Mouse (Mus musculus): ENCODE results near the gene Vrk2. TPM values are rescaled to one million over a fixed set of nuclear protein-coding genes. Genes with fewer than 3 reads are reported as not detected.
A peak's percentile ranks its signal among the peaks of the same experiment; 100 is the strongest.

Gene Vrk2
- total and polyA plus RNA-seq, 3 experiments, result 26.1 to 64.5 (median 43.1) TPM

DNA sequence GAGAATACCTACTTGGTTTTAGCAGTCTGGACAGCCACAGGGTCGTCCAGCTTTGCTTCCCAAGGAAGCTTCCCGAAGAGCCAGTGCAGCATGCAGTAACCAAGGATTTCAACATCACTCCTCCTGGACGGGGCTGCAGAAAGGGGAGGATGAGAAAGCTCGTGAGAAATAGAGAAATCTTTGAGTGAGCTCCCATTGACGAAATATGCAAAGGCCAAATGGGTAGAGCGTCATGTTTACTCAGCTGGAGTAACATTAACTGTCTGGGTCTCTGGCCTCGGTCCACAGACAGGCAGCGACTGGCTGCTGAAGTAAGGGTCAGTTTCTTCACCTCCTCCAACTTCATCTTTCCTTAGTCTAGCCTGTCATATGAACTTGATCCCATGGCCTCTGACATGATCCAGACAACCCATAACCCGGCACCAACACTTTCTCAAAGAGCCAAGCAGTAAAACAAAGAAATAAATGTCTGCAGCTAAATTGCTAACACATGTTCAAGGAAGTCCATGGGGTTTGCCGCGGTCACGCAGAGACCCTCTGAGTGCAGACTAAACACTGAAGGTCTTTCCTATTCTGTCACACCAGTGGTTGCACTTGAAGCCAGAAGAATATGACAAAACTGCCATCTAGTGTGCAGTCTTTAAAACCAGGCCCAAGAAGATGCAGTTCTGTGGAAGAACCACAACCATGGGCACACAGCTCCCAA is 103.9 kb downstream of the Vrk2 start:
- H3K27me3 ChIP-seq (ENCODE audit: insufficient read depth, low read length), result no peaks in the 10 kb centered on the region
- no peaks in the 10 kb centered on the region for H3K9me3 ChIP-seq (replicated peaks)
- peaks cover 48% of the 10 kb centered on the region for H3K36me3 ChIP-seq (replicated peaks)
- DNase-seq (ENCODE audit: low spot score), result no peak
- TF ChIP-seq CTCF (IDR thresholded peaks at IDR 0.05; ENCODE audit: low read depth, low read length) (no peak), TAL1 (conservative IDR thresholded peaks at IDR 0.05; ENCODE audit: low read depth, low read length) (no peak), GATA2 (IDR thresholded peaks at IDR 0.05; ENCODE audit: borderline replicate concordance, low read depth, low read length) (no peak), GATA1 (IDR thresholded peaks at IDR 0.05; ENCODE audit: borderline replicate concordance, low read length) (no peak), POLR2AphosphoS5 (IDR thresholded peaks at IDR 0.05; ENCODE audit: insufficient replicate concordance, low read depth, low read length) (no peak)
- H3K4me1 ChIP-seq (ENCODE audit: insufficient read depth, low read depth, low read length), result no peaks in the 10 kb centered on the region
- H3K4me3 ChIP-seq (ENCODE audit: low read depth, low read length), result no peak overlapping the region
- ATAC-seq (ENCODE audit: extremely low read depth, insufficient number of reproducible peaks, low FRiP score, poor library complexity, severe bottlenecking), result no peak; the same call in 1 of the 2 replicates

DNA sequence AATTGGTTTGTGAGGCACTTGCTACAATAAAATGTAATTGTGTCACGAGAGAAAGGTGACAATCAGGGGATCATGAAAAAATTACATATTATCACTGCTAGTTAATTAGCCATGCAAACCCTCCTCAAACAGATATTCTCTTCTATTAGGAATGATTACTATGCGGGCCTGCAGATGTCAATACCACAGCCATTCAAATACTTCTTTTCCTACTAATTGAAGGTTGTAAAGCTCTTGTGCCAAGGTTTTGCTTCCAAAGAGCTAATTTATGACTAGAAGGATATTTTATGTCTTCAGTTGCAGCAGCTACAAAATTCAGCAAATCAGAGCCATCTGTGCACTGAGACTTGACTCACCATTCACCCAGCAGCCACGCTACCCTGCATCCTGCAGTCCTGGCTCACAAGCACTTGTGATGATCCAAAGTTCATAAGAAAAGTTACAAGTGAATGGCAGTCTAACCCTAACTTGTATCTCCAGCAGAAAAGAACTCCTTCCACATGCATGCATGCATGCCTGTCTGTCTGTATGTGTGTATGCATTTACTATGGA is 112.0 kb downstream of the Vrk2 start:
- Histone ChIP-seq H3K4me1 (ENCODE audit: insufficient read depth, low read depth, low read length) (no peaks in the 10 kb centered on the region), H3K27me3 (ENCODE audit: insufficient read depth, low read length) (no peaks in the 10 kb centered on the region), H3K9me3 (replicated peaks) (no peaks in the 10 kb centered on the region), H3K4me3 (ENCODE audit: low read depth, low read length) (no peak overlapping the region), H3K36me3 (replicated peaks) (peaks cover 54% of the 10 kb centered on the region)
- no peak for TF ChIP-seq GATA1 (IDR thresholded peaks at IDR 0.05; ENCODE audit: borderline replicate concordance, low read length)
- no peak for TF ChIP-seq POLR2AphosphoS5 (IDR thresholded peaks at IDR 0.05; ENCODE audit: insufficient replicate concordance, low read depth, low read length)
- TF ChIP-seq GATA2 (IDR thresholded peaks at IDR 0.05; ENCODE audit: borderline replicate concordance, low read depth, low read length), result no peak
- no peak for ATAC-seq (ENCODE audit: extremely low read depth, insufficient number of reproducible peaks, low FRiP score, poor library complexity, severe bottlenecking)
- no peak for DNase-seq (ENCODE audit: low spot score)

DNA sequence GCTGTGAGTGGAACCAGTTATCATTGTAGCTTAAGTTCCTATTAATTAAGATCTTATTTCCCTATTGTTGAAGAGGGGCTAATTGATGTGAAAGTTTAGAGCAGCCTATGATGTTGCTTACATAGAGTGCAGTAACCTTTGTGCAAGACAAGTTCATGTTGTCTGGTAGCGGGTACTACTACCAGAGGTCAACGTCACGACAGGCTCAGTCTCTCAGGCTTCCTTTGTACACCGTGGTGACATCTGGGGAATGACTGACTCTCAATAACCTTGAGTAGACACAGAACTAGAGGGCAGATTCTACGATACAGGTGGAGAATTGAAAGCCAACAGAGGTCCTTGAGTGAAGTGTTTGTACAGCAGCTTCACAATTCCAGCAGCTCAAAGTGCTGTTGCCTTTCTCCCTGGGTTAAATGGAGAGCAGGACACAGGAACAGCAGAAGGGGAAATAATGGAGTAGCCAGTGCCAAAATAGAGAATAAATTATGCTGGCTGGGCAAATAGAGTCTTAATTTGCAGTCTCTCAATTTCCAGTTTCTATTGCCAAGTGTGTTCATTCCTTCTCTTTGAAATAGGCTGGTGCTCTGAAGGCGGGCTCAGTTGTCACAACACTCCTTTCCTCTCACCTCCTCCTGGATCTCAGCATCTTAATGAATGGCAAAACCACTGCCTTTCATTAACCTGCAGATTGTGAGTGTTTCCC is 116.6 kb downstream of the Vrk2 start:
- TF ChIP-seq GATA1 (IDR thresholded peaks at IDR 0.05; ENCODE audit: borderline replicate concordance, low read length) (no peak), GATA2 (IDR thresholded peaks at IDR 0.05; ENCODE audit: borderline replicate concordance, low read depth, low read length) (no peak), CTCF (IDR thresholded peaks at IDR 0.05; ENCODE audit: low read depth, low read length) (no peak), TAL1 (conservative IDR thresholded peaks at IDR 0.05; ENCODE audit: low read depth, low read length) (no peak)
- H3K36me3 ChIP-seq (replicated peaks), result peaks cover 67% of the 10 kb centered on the region

DNA sequence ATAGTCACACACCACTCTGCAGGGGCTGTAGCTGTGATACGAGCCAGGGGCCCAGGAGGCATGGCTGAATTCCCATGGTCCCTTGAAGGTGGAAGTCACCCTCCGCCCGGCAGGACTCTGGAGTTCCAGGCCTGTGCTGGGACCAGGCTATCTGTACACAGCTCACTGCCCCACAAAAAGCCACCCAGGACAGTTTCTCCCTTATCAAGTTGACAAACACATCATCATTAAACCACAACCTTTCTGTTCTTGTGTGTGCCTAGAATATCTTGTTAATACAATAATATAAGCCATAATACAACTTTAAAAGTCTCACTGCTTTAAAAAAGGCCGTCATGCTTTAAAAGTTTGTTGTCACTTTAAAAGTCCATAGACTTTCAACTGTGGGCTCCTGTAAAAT is 139.7 kb downstream of the Vrk2 start:
- peak overlapping the region; percentile 48; the same call in 1 of the 2 replicates for H3K4me3 ChIP-seq (ENCODE audit: low read depth, low read length)
- DNase-seq (ENCODE audit: low spot score) (no peak), ATAC-seq (ENCODE audit: extremely low read depth, insufficient number of reproducible peaks, low FRiP score, poor library complexity, severe bottlenecking) (peak; percentile 45)
- H3K27me3 ChIP-seq (ENCODE audit: insufficient read depth, low read length), result no peaks in the 10 kb centered on the region
- 0 out of 2 replicates have a peak, but pooled peaks have one; percentile 23 for TF ChIP-seq TAL1 (conservative IDR thresholded peaks at IDR 0.05; ENCODE audit: low read depth, low read length)
- no peak for TF ChIP-seq POLR2AphosphoS5 (IDR thresholded peaks at IDR 0.05; ENCODE audit: insufficient replicate concordance, low read depth, low read length)
- TF ChIP-seq GATA1 (IDR thresholded peaks at IDR 0.05; ENCODE audit: borderline replicate concordance, low read length), result no peak
- TF ChIP-seq CTCF (IDR thresholded peaks at IDR 0.05; ENCODE audit: low read depth, low read length), result no peak
- no peak for TF ChIP-seq GATA2 (IDR thresholded peaks at IDR 0.05; ENCODE audit: borderline replicate concordance, low read depth, low read length)
- peaks cover 45% of the 10 kb centered on the region for H3K4me1 ChIP-seq (ENCODE audit: insufficient read depth, low read depth, low read length)
- peaks cover 29% of the 10 kb centered on the region for H3K36me3 ChIP-seq (replicated peaks)
- no peaks in the 10 kb centered on the region for H3K9me3 ChIP-seq (replicated peaks)

More for the DNA sequence above, 116.6 kb downstream of the Vrk2 start:
- Histone ChIP-seq H3K4me3 (ENCODE audit: low read depth, low read length) (no peak overlapping the region), H3K9me3 (replicated peaks) (no peaks in the 10 kb centered on the region), H3K27me3 (ENCODE audit: insufficient read depth, low read length) (no peaks in the 10 kb centered on the region), H3K4me1 (ENCODE audit: insufficient read depth, low read depth, low read length) (no peaks in the 10 kb centered on the region)
- no peak for ATAC-seq (ENCODE audit: extremely low read depth, insufficient number of reproducible peaks, low FRiP score, poor library complexity, severe bottlenecking)
- no peak for DNase-seq (ENCODE audit: low spot score)

DNA sequence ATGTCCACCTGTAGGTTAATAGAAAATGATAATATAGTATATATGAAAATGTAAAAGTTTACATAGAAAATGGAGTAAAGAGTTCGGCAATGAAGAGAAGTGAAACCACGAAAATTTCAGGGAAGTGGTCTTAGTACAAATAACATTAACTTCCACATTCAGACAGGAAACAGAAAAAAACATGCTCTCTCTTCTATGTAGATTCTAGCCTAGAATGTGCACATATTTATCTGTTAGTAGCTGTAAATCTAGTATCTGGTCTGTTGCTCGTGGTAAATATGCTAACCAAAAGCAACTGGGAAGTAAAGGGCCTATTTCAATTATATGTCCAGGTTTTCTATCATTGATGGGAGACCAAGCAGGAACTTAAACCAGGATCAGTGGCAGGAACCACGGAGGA is 141.1 kb downstream of the Vrk2 start:
- no peak for ATAC-seq (ENCODE audit: extremely low read depth, insufficient number of reproducible peaks, low FRiP score, poor library complexity, severe bottlenecking)
- no peak overlapping the region; the same call in 1 of the 2 replicates for H3K4me3 ChIP-seq (ENCODE audit: low read depth, low read length)
- TF ChIP-seq TAL1 (conservative IDR thresholded peaks at IDR 0.05; ENCODE audit: low read depth, low read length), result no peak
- TF ChIP-seq CTCF (IDR thresholded peaks at IDR 0.05; ENCODE audit: low read depth, low read length), result no peak
- no peak for TF ChIP-seq GATA1 (IDR thresholded peaks at IDR 0.05; ENCODE audit: borderline replicate concordance, low read length)
- TF ChIP-seq GATA2 (IDR thresholded peaks at IDR 0.05; ENCODE audit: borderline replicate concordance, low read depth, low read length), result no peak
- no peak for TF ChIP-seq POLR2AphosphoS5 (IDR thresholded peaks at IDR 0.05; ENCODE audit: insufficient replicate concordance, low read depth, low read length)

DNA sequence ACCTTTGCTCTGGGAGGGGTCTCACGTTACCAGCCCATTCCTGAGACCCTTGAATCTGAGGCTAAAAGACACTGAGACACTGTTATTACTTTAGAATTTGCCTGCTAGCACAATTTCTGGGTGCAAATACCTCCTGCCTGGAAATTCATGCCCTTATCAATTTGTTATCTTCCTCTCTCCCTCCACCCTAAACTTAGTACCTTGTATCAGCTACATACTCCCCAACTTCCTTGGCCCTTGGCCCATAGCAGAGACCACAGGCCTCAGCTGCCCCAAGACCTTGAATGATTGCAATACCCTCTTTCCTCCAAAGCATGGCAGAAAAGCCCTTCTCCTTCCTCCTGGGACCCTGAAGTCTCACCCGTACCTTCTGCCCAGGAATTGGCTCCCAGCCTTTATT is 142.6 kb downstream of the Vrk2 start:
- H3K36me3 ChIP-seq (replicated peaks), result peaks cover 36% of the 10 kb centered on the region
- no peaks in the 10 kb centered on the region for H3K9me3 ChIP-seq (replicated peaks)
- ATAC-seq (ENCODE audit: extremely low read depth, insufficient number of reproducible peaks, low FRiP score, poor library complexity, severe bottlenecking) (no peak), DNase-seq (ENCODE audit: low spot score) (no peak)
- peaks cover 40% of the 10 kb centered on the region for H3K4me1 ChIP-seq (ENCODE audit: insufficient read depth, low read depth, low read length)
- no peaks in the 10 kb centered on the region for H3K27me3 ChIP-seq (ENCODE audit: insufficient read depth, low read length)
- no peak overlapping the region for H3K4me3 ChIP-seq (ENCODE audit: low read depth, low read length)
- TF ChIP-seq GATA2 (IDR thresholded peaks at IDR 0.05; ENCODE audit: borderline replicate concordance, low read depth, low read length) (no peak), POLR2AphosphoS5 (IDR thresholded peaks at IDR 0.05; ENCODE audit: insufficient replicate concordance, low read depth, low read length) (no peak), GATA1 (IDR thresholded peaks at IDR 0.05; ENCODE audit: borderline replicate concordance, low read length) (no peak), CTCF (IDR thresholded peaks at IDR 0.05; ENCODE audit: low read depth, low read length) (no peak), TAL1 (conservative IDR thresholded peaks at IDR 0.05; ENCODE audit: low read depth, low read length) (no peak)

More for the DNA sequence above, 141.1 kb downstream of the Vrk2 start:
- peaks cover 45% of the 10 kb centered on the region for H3K4me1 ChIP-seq (ENCODE audit: insufficient read depth, low read depth, low read length)
- no peak for DNase-seq (ENCODE audit: low spot score)
- peaks cover 28% of the 10 kb centered on the region for H3K36me3 ChIP-seq (replicated peaks)
- H3K9me3 ChIP-seq (replicated peaks), result no peaks in the 10 kb centered on the region
- no peaks in the 10 kb centered on the region for H3K27me3 ChIP-seq (ENCODE audit: insufficient read depth, low read length)

Data from G1E (cell line).